Mouse (Mus musculus) spleen, embryonic (tissue): ENCODE results near the gene Ifna1.
"Not testable (repeated sequence)": the region's sequence is repeated elsewhere in the genome, so short reads cannot be mapped to it uniquely, and the experiment has no call there.

Experiments
- CTCF ChIA-PET: fragments of 350-600 bp; sonication (Branson Sonifier 250); formaldehyde crosslinking; loops from one replicate; lab custom pipeline; 2022; lab: Charles Lee

Ifna1 gene

DNA sequence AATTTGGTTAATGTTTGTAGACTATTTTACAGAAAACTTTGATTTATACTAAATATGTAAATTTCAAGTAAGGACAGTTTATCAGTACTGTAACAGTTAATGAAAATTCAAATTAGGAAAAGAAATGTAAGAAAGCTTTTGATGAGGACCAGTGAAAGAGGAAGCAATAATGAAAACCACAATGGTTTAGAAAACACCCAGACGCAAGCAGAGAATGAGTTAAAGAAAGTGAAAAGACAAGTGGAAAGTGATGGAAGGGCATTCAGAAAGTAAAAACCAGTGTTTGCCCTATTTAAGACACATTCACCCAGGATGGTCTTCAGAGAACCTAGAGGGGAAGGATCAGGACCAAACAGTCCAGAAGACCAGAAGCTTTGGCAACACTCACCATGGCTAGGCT, at the start of gene Ifna1:
TSS of gene Ifna1 (plus strand) at position 390 of the 400 bp plus-strand sequence.
- CTCF ChIA-PET, result no interaction called here

DNA sequence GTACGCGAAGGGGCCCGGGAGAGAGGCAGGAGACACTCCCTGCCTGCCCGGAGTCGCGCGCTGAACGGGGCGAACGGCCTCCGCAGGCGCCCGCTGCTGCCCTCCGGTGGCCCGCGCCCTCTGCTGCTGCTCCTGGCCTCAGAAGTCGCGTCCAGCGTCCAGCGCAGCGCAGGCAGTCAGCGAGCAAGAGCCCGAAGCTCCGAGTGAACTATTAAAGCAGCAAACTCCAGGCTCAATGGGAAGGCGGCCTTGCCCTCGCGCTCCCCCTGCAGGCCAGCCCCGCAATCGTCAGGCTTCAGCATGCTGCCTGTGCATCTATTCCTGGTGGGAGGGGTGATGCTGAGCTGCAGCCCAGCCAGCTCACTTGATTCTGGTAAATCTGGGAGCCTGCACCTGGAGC, 46.9 kb upstream of the Ifna1 start, which contains the start of gene Gm13287:
TSS of gene Gm13287 (plus strand) at position 301 of the 400 bp plus-strand sequence.
- CTCF ChIA-PET, result not testable (repeated sequence)

DNA sequence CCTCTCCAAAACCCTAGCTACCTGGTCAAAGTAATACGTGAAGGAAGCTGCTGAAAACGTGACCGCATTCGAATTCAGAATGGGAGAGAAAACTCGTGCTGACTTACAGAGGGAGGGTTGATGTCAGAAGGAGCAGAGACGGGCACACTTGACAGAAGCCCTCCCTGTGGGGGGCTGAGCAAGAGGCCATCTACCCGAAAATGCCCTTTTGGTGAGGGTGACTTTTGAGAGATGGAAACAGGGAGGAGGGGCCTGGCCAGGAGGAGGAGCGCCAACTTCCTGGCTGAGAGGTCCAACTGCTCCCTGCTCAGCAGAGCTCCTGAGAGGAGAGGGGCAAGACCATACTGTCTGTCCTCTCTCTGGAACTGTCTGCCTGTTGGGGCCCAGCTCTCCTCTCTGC, 44.7 kb upstream of the Ifna1 start, which contains the start of gene Gm13288:
TSS of gene Gm13288 (plus strand) at position 301 of the 400 bp plus-strand sequence.
- CTCF ChIA-PET, result not testable (repeated sequence)

- CTCF ChIA-PET, result not testable (repeated sequence)
Observed at GRCm38 (mm10) chr4:88805761-88806160, 44.1 kb upstream of the Ifna1 start.

DNA sequence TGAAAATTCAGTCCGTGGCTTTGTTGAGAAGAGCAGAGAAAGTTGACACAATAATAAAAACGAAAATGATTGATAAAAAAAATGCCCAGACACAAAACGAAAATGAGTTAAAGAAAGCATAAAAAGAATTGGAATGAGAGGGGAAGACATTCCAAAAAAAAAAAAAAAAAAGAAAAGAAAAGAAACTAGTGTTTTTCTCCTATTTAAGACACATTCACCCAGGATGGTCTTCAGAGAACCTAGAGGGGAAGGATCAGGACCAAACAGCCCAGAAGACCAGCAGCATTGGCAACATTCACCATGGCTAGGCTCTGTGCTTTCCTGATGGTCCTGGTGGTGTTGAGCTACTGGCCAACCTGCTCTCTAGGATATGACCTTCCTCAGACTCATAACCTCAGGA, 34.0 kb upstream of the Ifna1 start, which contains the start of gene Ifna7:
TSS of gene Ifna7 (plus strand) at position 301 of the 400 bp plus-strand sequence.
- CTCF ChIA-PET, result no interaction called here

GRCm38 (mm10) chr4:88819659-88820058, 30.2 kb upstream of the Ifna1 start, which contains the start of gene Ifna11:
TSS of gene Ifna11 (plus strand) at chr4:88819959.
- CTCF ChIA-PET, result no interaction called here

GRCm38 (mm10) chr4:88822995-88823394, 26.9 kb upstream of the Ifna1 start:
- CTCF ChIA-PET, result interaction anchor here (0.6 kb wide), 1 partner anchor 404 kb away, joined by 4 read pairs; no protein-coding TSS in a partner anchor

DNA sequence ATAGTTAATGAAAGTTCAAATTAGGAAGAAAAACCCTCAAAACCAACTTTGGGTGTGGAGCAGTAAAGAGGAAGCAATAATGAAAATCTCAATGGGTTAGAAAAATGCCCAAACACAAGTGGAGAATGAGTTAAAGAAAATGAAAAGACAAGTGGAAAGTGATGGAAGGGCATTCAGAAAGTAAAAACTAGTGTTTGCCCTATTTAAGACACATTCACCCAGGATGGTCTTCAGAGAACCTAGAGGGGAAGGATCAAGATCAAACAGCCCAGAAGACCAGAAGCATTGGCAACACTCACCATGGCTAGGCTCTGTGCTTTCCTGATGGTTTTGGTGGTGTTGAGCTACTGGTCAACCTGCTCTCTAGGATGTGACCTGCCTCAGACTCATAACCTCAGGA, 22.8 kb upstream of the Ifna1 start, which contains the start of gene Ifna6:
TSS of gene Ifna6 (plus strand) at position 301 of the 400 bp plus-strand sequence.
- CTCF ChIA-PET, result not testable (repeated sequence)

DNA sequence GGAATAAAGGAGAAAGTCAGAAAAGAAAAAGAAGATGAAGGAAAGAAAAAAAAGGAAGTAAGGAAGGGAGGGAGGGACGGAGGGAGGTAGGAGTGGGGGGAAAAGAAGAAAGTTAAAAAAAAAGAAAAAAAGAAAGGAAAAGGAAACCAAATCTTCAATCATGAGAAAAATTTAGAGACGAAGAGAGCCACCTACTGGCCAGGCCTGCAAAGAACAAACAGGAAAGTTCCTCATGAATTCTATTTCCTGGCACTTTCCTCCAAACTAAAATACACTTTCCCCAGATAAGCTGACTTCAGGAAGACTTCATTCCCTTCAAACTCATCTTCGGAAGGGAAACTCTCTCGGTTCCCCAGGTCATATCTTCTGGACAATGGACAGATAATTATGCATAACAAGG, 19.4 kb upstream of the Ifna1 start:
- CTCF ChIA-PET, result no interaction called here

GRCm38 (mm10) chr4:88835225-88835624, 14.7 kb upstream of the Ifna1 start, which contains the start of gene Ifna5:
TSS of gene Ifna5 (plus strand) at chr4:88835525.
- CTCF ChIA-PET, result not testable (repeated sequence)

GRCm38 (mm10) chr4:88838828-88839227, 11.1 kb upstream of the Ifna1 start:
- CTCF ChIA-PET, result no interaction called here

GRCm38 (mm10) chr4:88840058-88840457, 9.8 kb upstream of the Ifna1 start:
- CTCF ChIA-PET, result interaction anchor here (0.6 to 0.7 kb wide), 4 partner anchors 20 to 470 kb away, joined by 3 to 6 read pairs (median 3); no protein-coding TSS in a partner anchor

- CTCF ChIA-PET, result interaction anchor here (0.7 kb wide), 1 partner anchor 288 kb away, joined by 6 read pairs; no protein-coding TSS in a partner anchor
Observed at GRCm38 (mm10) chr4:88841438-88841911, 8.4 kb upstream of the Ifna1 start, which contains the start of gene Ifna4. TSS of gene Ifna4 (plus strand) at chr4:88841861.

DNA sequence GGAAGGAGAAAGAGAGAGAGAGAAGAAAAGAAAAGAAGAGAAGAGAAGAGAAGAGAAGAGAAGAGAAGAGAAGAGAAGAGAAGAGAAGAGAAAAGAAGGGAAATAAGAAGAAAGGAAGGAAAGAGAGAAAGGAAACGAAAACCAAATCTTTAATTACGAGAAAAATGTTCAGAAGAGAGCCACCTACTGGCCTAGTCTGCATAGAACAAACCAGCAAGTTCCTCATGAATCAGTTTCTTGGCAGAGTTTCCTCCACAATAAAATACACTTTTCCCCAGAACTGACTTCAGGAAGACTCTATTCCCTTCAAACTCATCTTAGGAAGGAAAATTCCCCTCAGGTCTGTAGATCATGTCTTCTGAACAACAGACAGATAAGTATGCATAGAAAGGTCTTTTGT, 4.6 kb upstream of the Ifna1 start:
- CTCF ChIA-PET, result no interaction called here

GRCm38 (mm10) chr4:88851026-88851763, 1.3 kb downstream of the Ifna1 start:
- CTCF ChIA-PET, result no interaction called here

GRCm38 (mm10) chr4:88859214-88859613, 9.3 kb downstream of the Ifna1 start:
- CTCF ChIA-PET, result no interaction called here

DNA sequence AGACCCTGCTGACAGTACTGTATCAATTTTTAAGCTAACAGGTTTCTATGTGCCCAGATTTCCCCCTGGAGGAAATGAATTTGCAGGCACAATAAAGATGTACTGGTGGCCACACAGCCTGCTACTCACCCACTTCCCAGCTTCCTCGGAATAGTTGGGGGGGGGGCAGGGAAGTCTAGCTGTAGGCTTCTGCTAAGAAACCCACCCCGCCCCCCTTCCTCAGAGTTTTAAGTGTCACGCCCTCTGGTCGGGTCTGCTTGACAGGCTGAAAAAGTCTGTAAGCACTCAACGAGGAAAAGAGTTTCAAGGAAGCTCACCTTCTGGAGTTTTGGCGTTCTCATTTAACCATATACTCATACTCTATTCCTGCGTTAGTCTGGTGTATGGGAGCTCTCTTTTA, 13.4 kb downstream of the Ifna1 start:
- CTCF ChIA-PET, result no interaction called here

DNA sequence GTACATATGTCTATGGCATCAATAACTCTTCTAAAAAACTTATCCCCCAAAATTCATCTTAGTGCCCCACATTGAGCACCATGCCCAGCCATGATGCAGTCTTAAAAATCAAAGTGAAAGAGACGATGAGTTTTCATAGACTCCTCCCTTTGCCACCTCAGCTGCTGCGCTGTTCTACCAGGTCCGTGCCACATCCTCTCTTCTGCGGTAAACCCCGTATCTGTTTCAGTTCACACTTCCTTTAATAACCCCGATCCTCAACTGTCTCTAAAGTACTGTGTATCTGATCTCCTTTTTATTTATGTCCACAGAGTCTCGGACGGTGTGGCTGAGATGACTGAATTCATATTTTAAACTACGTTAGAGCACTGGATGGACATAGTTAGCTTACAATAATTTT, 14.7 kb downstream of the Ifna1 start:
- CTCF ChIA-PET, result no interaction called here

GRCm38 (mm10) chr4:88865011-88865569, 15.2 kb downstream of the Ifna1 start:
- CTCF ChIA-PET, result interaction anchor here (0.5 kb wide), 1 partner anchor 141 kb away, joined by 3 read pairs; no protein-coding TSS in a partner anchor

DNA sequence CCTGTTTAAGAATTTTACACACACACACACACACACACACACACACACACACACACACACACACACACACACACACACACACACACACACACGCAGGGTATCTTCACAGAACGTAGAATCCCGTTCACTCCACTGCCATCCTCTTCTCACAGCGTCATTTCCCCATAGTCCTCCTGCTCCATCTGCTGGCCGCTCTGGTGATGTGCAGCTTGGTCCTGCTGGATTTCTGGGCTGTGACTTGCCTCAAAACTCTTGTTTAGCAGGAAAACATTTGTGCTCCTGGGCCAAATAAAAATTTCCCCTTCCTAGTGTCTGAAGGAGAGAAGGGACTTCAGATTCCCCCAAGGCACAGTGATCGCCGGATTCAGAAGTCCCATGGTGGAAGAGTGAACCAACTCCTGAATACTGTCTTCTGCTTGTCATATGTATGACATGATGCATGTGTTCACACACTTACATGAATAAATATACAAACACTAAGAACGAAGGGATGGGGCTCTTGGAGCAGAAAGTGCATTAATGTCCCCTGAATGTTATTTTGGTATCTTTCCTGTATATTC, 17.6 kb downstream of the Ifna1 start:
- CTCF ChIA-PET, result interaction anchor here (0.6 to 0.9 kb wide), 4 partner anchors 24 to 1814 kb away, joined by 3 to 5 read pairs (median 3); no protein-coding TSS in a partner anchor
